Mouse (Mus musculus) granulocyte monocyte progenitor cell, adult 5-6 weeks (primary cell): ENCODE measurements around the gene Cenpj. TPM values are rescaled to one million over a fixed set of nuclear protein-coding genes. Genes with fewer than 3 reads are reported as not detected.
A peak's percentile ranks its signal among the peaks of the same experiment; 100 is the strongest.

Experiments used
- ATAC-seq: replicated peaks from 2 replicates; pipeline ENCODE4 v1.8.0; 2016; ENCODE audit warnings: mild to moderate bottlenecking, moderate TSS enrichment, inconsistent platforms; ENCODE audit not compliant: poor library complexity, severe bottlenecking
- total RNA-seq, 2 experiments: library from RNA; stranded (forward) in 1 of 2; stranded (reverse) in 1 of 2; fragments of 200-712, 200-1000 nt in 1 of 2; fragments of >200 nt in 1 of 2; fragmentation: Nextera tagmentation in 1 of 2; gene quantifications; 2 replicates each; pipeline ENCODE4 v1.2.3; 2014 to 2017

Cenpj gene
- total RNA-seq (2014; fragmentation: Nextera tagmentation): 26.8 and 27.7 TPM in 2 replicates
- total RNA-seq (2017): 23.5 and 24.9 TPM in 2 replicates

DNA sequence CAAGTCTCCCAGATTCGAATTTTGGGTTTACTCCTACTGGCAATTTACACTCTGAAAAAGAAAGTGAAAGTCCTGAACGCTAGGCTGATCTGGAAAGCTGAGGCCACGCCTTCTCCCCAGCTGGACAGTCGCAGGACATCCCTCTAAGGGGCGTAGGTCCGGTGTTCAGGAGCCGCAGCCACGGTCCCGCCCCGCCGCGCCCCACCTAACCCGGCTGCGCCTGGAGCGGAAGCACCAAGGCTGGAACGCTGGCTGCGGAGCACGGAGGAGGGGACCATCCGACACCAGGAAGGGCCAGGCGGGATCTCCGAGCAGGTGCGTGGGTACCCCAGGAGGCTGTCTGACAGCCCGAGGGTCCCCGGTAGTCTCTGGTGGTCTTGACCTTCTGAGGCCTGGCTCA lies at the start of gene Cenpj, which contains the start of gene Parp4:
TSS of gene Cenpj (minus strand) at position 10 of the 400 bp plus-strand sequence.
TSS of gene Parp4 (plus strand) at position 204 of the 400 bp plus-strand sequence.
- peak; percentile 88 for ATAC-seq

DNA sequence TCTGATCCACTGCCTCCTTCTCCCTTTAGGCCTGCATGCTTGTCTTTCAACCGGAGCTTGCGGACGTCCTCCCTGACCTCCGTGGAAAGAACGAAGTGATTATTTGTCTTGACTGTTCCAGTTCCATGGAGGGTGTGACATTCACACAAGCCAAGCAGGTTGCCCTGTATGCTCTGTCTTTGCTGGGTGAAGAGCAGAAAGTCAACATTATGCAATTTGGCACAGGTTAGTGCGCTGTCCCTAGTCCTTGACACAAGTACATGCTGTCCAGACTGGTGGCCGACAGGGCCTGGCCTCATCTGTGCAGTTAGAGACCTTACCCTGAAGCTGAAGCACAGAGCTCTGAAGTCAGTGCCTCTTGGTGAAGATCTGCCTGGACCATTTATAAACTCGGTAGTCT lies 45.2 kb upstream of the Cenpj start:
- ATAC-seq: no peak

GRCm38 (mm10) chr14:56617470-56617869 lies 42.2 kb upstream of the Cenpj start:
- ATAC-seq: no peak

DNA sequence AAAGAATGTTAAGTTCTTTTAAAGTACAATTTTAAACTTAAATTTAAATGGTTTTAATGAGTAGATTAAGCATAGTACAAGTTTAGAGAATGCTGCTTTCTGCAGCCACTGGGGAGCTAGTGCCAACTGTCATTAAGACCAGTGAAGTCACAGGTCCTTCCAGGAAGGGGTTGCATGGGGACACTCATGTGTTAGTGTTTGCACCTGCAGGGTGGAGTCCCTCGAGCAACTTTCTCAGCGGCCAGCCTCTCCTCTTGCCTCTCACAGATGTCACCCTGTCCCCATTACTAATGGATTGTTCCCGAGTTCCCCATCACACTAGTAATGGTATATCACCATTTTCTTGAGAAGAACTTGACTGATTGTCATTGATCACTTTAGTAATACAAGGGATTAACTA lies 38.0 kb upstream of the Cenpj start:
- no peak for ATAC-seq

DNA sequence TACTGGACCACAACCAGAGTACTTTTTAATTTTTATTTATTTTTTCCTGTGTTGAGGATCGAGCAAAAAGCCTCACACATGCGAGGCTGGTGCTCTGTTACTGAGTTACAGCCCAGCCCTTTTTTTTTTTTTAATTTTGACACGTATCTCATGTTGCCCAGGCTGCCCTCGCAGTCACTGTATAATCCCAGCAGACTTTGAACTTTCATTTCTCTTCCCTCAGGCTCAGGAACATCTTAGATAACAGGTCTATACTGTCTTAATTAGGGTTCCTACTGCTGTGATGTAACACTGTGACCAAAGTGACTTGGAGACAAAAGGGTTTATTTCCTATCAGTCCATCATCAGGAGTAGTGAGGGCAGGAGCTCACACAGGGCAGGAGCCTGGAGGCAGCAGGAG lies 29.9 kb upstream of the Cenpj start:
- ATAC-seq: no peak

DNA sequence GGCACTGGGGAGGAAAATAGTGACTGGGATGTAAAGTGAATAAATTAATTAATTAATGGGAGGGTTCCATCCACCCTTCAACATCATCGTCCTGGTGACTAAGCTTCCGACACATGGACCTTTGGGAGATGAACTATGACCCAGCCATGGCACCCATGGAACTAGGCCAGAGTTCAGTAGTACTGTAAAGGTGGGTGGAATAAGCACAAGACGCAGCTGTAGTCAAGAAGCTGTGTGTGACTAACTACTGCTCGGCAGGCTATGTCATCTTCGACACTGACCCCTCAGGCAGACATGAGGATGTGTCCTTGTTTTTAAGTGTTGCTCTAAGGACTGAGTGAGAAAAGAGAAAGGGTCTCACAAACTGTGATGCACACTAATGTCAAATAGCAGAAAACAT lies 29.2 kb upstream of the Cenpj start:
- no peak for ATAC-seq

DNA sequence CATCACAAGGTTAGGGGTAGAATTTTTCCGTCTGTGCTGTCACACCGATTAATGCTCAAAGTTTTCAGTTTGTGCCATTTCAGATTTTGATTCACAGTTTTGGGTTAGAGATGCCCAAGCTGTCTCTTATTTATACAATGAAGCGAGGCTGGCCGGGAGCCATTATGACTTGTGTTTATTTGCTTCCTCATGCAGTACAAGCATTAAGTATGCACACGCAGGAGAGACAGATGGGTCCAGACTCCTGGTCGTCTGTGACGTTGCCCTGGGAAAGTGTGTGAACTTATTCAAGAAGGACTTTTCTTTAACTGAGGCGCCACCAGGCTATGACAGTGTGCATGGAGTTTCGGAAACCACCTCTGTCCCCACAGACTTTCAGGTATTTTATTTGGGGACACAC lies 26.8 kb upstream of the Cenpj start:
- ATAC-seq: no peak

DNA sequence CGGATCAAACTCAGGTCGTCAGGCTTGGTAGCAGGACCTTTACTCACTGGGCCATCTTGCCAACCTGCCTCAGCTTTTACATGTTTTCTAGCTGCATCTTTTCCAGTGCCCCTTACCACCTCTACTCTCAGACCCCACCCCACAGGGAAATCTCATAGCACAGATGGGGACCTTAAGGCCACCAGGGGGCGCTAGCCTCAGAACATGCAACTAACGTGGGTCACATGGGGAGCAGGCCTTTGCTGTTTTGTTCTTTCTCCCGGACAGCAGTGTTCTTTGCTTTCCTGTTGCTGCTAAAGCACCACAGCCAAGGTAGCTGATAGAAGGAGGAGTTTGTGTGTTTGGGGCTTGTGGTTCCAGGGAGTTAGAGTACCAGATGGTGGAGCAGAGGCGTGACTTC lies 23.5 kb upstream of the Cenpj start:
- ATAC-seq: peak; percentile 53

DNA sequence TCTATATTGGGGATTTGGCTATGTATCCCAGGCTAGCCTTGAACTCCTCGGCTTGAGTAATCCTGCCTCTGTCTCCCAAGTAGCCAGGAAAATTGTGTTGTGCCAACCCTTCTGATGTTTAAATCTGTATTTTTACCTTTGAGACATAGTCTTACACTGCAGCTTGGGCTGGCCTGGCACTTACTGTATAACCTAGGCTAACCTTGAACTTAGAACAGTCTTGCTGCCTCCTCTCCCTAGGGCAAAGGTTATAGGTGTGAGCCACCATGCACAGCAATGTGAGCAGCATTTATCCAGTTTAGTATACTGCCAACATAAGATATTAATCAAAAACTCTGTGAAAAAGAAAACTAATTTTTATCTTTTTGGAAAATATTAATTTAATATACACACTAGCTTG lies 19.6 kb upstream of the Cenpj start:
- no peak for ATAC-seq

- no peak for ATAC-seq
These were observed 17.0 kb upstream of the Cenpj start for GRCm38 (mm10) chr14:56592191-56592590.

GRCm38 (mm10) chr14:56582294-56582693 lies 7.1 kb upstream of the Cenpj start:
- no peak for ATAC-seq

- ATAC-seq: peak; percentile 94
These were observed 5.9 kb upstream of the Cenpj start for GRCm38 (mm10) chr14:56581117-56581516.

DNA sequence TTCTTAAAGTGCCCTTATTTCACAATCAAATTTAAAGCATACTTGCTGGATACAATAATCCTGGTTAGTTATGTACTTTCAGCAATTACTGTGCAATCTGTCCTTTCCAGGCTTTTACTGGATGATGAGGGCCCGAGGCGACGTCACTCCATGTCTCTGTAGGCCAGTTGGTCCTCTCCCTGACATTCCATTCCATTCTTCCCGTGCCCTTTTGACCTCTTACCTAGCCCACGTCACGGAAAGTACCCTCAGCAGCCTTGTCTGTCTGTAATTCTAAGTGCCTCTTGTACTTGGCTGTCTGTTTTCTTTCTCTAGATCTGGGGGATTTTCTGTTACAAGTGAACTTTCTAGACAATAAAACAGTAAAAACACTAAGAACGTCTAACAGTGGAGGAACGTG lies 3.8 kb upstream of the Cenpj start:
- ATAC-seq: no peak

DNA sequence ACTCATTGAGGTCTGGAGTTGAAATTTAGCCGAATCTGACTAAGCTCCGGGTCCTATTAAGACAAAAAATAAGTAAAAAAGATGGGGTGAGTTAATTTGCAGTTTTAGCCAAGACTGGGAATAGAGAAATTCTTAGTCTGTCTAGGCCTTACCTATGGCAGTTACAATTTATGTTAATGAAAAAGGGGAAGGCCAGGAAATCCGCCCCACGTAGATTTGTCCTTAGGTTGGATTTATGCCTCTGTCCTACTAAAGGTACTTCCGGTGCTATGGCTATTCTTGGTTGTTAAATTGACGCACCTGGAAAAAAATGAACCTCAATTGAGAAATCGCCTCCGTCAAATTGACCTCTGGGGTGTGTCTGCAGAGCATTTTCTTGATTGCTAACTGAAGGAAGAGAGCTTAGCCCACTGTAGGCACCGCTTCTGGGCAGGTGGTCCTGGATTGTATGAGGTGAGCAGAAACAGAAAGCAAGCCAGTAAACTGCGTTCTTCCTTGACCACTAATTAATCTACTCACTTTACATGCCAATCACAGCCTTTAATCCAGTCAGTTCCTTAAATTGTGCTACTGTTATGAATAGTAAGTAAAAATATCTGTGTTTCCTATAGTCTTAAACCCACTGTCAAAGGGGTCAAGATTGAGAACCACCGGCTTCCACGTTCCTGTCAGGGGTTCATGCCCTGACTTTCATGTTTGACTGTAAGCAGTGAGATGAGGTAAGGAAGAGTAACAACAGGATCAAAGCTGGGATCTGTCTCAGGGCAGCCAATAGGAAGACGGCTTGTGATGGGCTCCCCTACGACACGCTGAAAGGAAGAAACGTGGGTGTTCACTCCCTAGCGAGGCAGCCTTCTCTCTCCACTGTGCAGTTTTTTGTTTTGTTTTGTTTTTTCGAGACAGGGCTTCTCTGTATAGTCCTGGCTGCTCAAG lies 1.0 kb upstream of the Cenpj start:
- no peak for ATAC-seq

DNA sequence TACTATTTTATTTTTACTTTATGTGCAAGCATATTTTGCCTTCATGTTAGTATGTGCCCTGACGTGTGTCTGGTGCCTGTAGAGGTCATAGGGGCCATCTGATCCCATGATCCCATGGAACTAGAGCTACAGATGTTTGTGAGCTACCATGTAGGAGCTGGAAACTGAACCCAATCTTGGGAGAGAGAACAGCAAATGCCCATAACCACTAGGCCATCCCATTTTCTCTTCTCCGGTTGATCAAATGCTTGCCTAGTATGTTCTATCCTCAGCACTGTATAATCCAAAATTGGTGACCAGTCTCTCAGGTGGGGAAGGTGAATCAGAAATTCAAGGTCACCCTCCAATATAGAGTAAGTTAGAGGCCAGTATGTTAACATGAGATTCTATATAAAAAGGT lies 2.7 kb downstream of the Cenpj start:
- ATAC-seq: no peak

DNA sequence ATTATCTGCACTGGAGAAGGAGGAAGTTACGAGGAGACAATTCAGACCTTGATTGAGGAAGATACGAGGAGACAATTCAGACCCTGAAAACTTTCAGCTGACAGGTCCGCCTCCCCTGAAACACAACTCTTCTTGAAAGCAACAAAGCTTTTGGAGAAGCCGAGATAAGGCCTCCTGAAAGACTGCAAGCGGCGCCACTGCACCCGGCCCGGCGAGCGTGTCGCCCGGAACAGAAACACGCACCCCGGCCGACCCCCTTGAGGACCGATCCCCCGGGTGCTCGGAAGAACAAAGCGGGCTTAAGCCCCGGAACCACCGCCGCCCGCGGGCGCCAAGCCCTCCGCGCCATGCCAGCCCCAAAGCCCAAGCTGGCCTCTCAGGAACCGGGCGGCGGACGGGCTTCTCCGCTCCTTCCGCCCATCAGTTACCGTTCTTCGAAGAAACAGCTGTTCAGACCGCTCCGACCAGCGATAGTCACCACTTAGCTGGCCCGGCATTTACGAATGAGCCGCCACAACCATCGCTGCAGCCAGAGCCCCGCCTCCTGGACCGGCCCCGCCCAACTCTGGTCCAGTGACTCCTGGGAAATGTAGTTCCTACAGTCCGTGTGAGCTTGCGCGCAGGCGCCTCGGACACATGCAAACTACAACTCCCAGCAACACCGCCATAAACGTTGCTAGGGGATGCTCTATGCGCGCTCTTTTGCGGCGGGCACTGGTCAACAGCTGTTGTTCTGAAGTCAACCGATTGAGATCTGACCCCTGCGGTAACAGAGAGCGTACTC lies 3.7 kb downstream of the Cenpj start:
- peak; percentile 84 for ATAC-seq

DNA sequence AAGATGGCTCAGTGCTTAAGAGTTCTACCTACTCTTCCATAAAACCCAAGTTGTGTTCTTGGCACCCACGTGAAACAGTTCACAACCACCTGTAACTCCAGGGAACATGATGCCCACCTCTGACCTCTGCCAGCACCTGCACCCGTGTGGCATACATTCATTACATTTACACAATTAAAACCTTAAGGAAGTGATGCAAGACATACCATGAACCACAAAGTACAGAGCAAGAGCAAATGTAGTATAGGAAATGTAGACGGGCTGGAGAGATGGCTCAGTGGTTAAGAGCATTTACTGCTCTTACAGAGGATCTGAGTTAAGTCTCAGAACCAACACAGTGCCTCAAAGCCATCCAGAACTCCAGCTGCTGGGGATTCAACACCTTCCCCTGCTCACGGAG lies 6.2 kb downstream of the Cenpj start:
- ATAC-seq: peak; percentile 28

GRCm38 (mm10) chr14:56567476-56567875 lies 7.7 kb downstream of the Cenpj start:
- ATAC-seq: no peak

DNA sequence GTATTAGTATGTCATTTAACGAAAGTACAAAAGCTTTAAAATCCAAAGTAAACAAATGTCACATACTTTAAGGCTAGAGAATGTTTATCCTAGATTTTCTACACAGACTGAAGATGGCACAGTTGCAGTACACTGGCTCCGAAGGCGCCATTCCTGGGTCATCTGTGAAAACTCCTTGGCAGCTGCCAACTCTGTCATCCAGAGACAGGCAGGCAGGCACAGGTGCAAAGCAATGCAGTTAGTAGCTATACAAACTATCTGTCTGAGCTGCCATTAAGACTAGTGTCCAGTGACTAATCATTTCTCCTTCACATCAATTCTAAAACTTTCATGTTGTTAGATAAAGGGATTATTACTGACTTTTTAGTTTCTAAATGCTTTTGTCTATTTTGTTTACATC lies 16.1 kb downstream of the Cenpj start:
- ATAC-seq: no peak

DNA sequence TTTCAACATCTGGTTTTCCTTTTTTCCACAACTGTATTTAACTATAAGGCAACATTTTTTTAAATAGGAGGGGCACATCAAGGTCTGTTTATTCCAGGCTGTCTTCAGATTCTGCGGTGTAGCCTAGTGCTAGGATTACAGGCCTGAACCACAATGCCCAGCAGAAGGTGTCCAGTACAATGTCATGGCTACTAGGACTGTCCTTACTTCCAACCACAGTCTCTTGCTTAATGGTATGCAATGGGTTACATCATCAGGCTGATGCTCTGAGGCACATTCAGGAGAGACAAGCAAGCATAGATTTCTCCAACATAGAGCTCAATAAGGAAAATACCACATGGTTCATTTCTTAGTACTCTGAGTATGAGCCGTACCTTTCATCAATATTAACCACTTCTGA lies 20.5 kb downstream of the Cenpj start:
- peak; percentile 76 for ATAC-seq

- no peak for ATAC-seq
These were observed 21.9 kb downstream of the Cenpj start for GRCm38 (mm10) chr14:56553331-56553730.
